Mouse (Mus musculus): ENCODE results near the gene March4.

GRCm38 (mm10) chr1:72530516-72531196, 6.1 kb downstream of the March4 start:
- no peak for TF ChIP-seq GATA1 (IDR thresholded peaks at IDR 0.05; ENCODE audit: borderline replicate concordance, low read length)
- TF ChIP-seq FLI1 (IDR thresholded peaks at IDR 0.05; ENCODE audit: low read length) = no peak
